In the genomic region with DNA sequence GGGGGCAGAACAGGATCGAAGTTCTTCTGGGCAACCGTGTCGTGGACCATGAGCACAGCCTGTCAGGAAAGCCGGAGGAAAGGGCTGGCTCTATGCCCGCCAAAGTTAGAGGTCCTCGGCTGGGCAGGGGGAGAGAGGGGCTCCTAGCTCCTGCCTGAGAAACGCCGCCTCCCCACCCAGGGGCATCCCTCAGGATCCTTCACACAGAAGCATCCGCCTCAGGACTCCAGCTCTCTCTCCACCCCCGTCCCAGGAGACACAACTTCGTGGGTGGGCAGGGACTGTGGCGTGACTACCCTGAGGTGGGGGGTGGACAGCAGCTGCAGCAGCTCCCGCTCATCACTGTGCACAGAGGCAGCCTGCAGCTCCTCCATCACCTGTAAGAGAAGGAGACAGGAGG, we compare ENCODE assay signal across 21 mouse cellular contexts. TPM values are rescaled to one million over a fixed set of nuclear protein-coding genes. Genes with fewer than 3 reads are reported as not detected.
A peak's percentile ranks its signal among the peaks of the same experiment; 100 is the strongest.
DNase-seq lines count a peak whose midpoint lies in the region; ATAC-seq and TF ChIP-seq lines count a peak whose summit lies in the region.
"Had no signal": no experiment of that assay in that cellular context is flagged by ENCODE, and none has a peak within 500 bp of the region (broad histone marks: within the 10 kb centered on the region; RNA-seq: fewer than 3 reads in every experiment).

No protein-coding gene starts in this region.

- H3K4me3 ChIP-seq in hindbrain, embryonic 13.5 days, result no peak overlapping the region
- no peak overlapping the region for H3K4me3 ChIP-seq in hindbrain, embryonic 11.5 days (ENCODE audit: low read depth, low read length)
- no peak overlapping the region for H3K4me3 ChIP-seq in neural tube, embryonic 12.5 days
- peak overlapping the region; percentile 6; the same call in 1 of the 2 replicates for H3K4me3 ChIP-seq in olfactory bulb, adult 2 months (ENCODE audit: insufficient read depth, low read depth, low read length)
- H3K4me3 ChIP-seq: hindbrain, embryonic 10.5 days had no signal

- peak overlapping the region; percentile 16; the same call in 1 of the 2 replicates for H3K9ac ChIP-seq in hindbrain, embryonic 13.5 days
- H3K9ac ChIP-seq in hindbrain, embryonic 11.5 days (ENCODE audit: low read depth, low read length), result no peak overlapping the region
- H3K9ac ChIP-seq in neural tube, embryonic 12.5 days, result no peak overlapping the region

- peak; percentile 67 for DNase-seq in cerebellum, adult 9-11 months
- no peak for DNase-seq in cerebellum, adult 11-12 months
- no peak for DNase-seq in hindbrain, embryonic 11.5 days (ENCODE audit: low spot score)
- no peak for DNase-seq in neural tube, embryonic 10.5 days (ENCODE audit: extremely low spot score, low spot score)
- DNase-seq in spleen, postnatal 36 days (ENCODE audit: low spot score in 2 of 2), result no peak
- DNase-seq: adrenal gland, adult 2 months; heart, adult 11 months; kidney, adult 8-10 months; kidney, postnatal 36 days; lung, adult 18-20 months; lung, postnatal 36 days; retina, postnatal 1 day; thymus, postnatal 25 days had no signal

- no peaks in the 10 kb centered on the region for H3K27me3 ChIP-seq in hindbrain, embryonic 13.5 days
- no peaks in the 10 kb centered on the region; the same call in 1 of the 2 replicates for H3K27me3 ChIP-seq in hindbrain, embryonic 11.5 days (ENCODE audit: control insufficient read depth, insufficient read depth, low read length)
- 0 out of 2 replicates have a peak, but pooled peaks cover 4% of the 10 kb centered on the region for H3K27me3 ChIP-seq in neural tube, embryonic 12.5 days (replicated peaks)

- peaks cover 21% of the 10 kb centered on the region for H3K36me3 ChIP-seq in hindbrain, embryonic 13.5 days
- 0 out of 2 replicates have a peak, but pooled peaks cover 2% of the 10 kb centered on the region for H3K36me3 ChIP-seq in hindbrain, embryonic 11.5 days (ENCODE audit: control insufficient read depth, insufficient read depth, low read length)
- H3K36me3 ChIP-seq in neural tube, embryonic 12.5 days, result peaks cover 32% of the 10 kb centered on the region

- TF ChIP-seq CTCF in olfactory bulb, adult 2 months (IDR thresholded peaks at IDR 0.05; ENCODE audit: insufficient read depth, low read depth, low read length), result no peak

- no peaks in the 10 kb centered on the region for H3K9me3 ChIP-seq in hindbrain, embryonic 13.5 days
- H3K9me3 ChIP-seq in hindbrain, embryonic 11.5 days (ENCODE audit: control insufficient read depth, low read length), result no peaks in the 10 kb centered on the region
- H3K9me3 ChIP-seq in neural tube, embryonic 12.5 days, result no peaks in the 10 kb centered on the region
- H3K9me3 ChIP-seq: hindbrain, embryonic 10.5 days had no signal

- H3K27ac ChIP-seq in hindbrain, embryonic 13.5 days, result no peak overlapping the region
- no peak overlapping the region for H3K27ac ChIP-seq in hindbrain, embryonic 11.5 days (ENCODE audit: low read depth, low read length)
- no peak overlapping the region for H3K27ac ChIP-seq in neural tube, embryonic 12.5 days
- peak overlapping the region; percentile 8; the same call in 1 of the 2 replicates for H3K27ac ChIP-seq in olfactory bulb, adult 2 months (ENCODE audit: insufficient read depth, low read depth, low read length)
- H3K27ac ChIP-seq: hindbrain, embryonic 10.5 days had no signal

- WGBS in hindbrain, embryonic 13.5 days, result 70% methylated on average over 13 of the region's 13 CpGs
- WGBS in hindbrain, embryonic 11.5 days, result 86% methylated on average over 13 of the region's 13 CpGs
- 75% methylated on average over 13 of the region's 13 CpGs for WGBS in neural tube, embryonic 12.5 days
- 60% methylated on average over 13 of the region's 13 CpGs for WGBS in olfactory bulb, adult 2 months

- no peak for TF ChIP-seq POLR2A in olfactory bulb, adult 2 months (IDR thresholded peaks at IDR 0.05; ENCODE audit: insufficient read depth, low read depth, low read length)

- ATAC-seq in hindbrain, embryonic 13.5 days (ENCODE audit: low FRiP score), result no peak
- ATAC-seq in hindbrain, embryonic 11.5 days (ENCODE audit: low FRiP score), result no peak
- ATAC-seq in neural tube, embryonic 12.5 days (ENCODE audit: low FRiP score, low read depth), result no peak
- ATAC-seq: inflammation-experienced regulatory T-cells, adult 6 months had no signal

- H3K4me2 ChIP-seq in hindbrain, embryonic 13.5 days, result no peak overlapping the region
- H3K4me2 ChIP-seq in hindbrain, embryonic 11.5 days (replicated peaks; ENCODE audit: low read depth, low read length), result no peak overlapping the region
- 0 out of 2 replicates have a peak overlapping the region, but pooled peaks have one; percentile 16 for H3K4me2 ChIP-seq in neural tube, embryonic 12.5 days (replicated peaks)

- peaks cover 50% of the 10 kb centered on the region for H3K4me1 ChIP-seq in hindbrain, embryonic 13.5 days (replicated peaks)
- peaks cover 11% of the 10 kb centered on the region for H3K4me1 ChIP-seq in hindbrain, embryonic 11.5 days (replicated peaks; ENCODE audit: control insufficient read depth, insufficient read depth, low read length)
- peaks cover 45% of the 10 kb centered on the region for H3K4me1 ChIP-seq in neural tube, embryonic 12.5 days
- peaks cover 30% of the 10 kb centered on the region for H3K4me1 ChIP-seq in olfactory bulb, adult 2 months (ENCODE audit: control insufficient read depth, insufficient read depth, low read length)

RNA-seq across cellular contexts. Expression of a gene that starts 4.9 kb away (rescaled TPM):
- polyA plus RNA-seq in hindbrain, embryonic 13.5 days (2015; fragmentation: Nextera tagmentation; extraction: Ambion mirVana), result 43.5 and 45.9 TPM in 2 replicates
- polyA plus RNA-seq in hindbrain, embryonic 11.5 days (2014; fragmentation: Nextera tagmentation; extraction: Ambion mirVana), result 23.3 and 26.5 TPM in 2 replicates
- polyA plus RNA-seq in neural tube, embryonic 12.5 days (2016; fragmentation: Nextera tagmentation; extraction: Ambion mirVana), result 45.2 and 47.2 TPM in 2 replicates
- polyA plus RNA-seq in olfactory bulb, adult 2 months (2012; ENCODE audit: insufficient read depth, insufficient read length, low replicate concordance, missing spikeins), result not detected in 2 replicates

RNA-seq across cellular contexts. Expression of a gene that starts 17.9 kb away (rescaled TPM):
- 0.38 and 0.53 TPM in 2 replicates for polyA plus RNA-seq in hindbrain, embryonic 13.5 days (2015; fragmentation: Nextera tagmentation; extraction: Ambion mirVana)
- 0.09 and 0.13 TPM in 2 replicates for polyA plus RNA-seq in hindbrain, embryonic 11.5 days (2014; fragmentation: Nextera tagmentation; extraction: Ambion mirVana)
- 0.46 and 0.49 TPM in 2 replicates for polyA plus RNA-seq in neural tube, embryonic 12.5 days (2016; fragmentation: Nextera tagmentation; extraction: Ambion mirVana)
- polyA plus RNA-seq in olfactory bulb, adult 2 months (2012; ENCODE audit: insufficient read depth, insufficient read length, low replicate concordance, missing spikeins), result not detected in 2 replicates

RNA-seq across cellular contexts. Expression of a gene that starts 36.6 kb away (rescaled TPM):
- 15.4 and 16.0 TPM in 2 replicates for polyA plus RNA-seq in hindbrain, embryonic 13.5 days (2015; fragmentation: Nextera tagmentation; extraction: Ambion mirVana)
- polyA plus RNA-seq in hindbrain, embryonic 11.5 days (2014; fragmentation: Nextera tagmentation; extraction: Ambion mirVana), result 11.4 and 12.1 TPM in 2 replicates
- polyA plus RNA-seq in neural tube, embryonic 12.5 days (2016; fragmentation: Nextera tagmentation; extraction: Ambion mirVana), result 13.0 and 15.6 TPM in 2 replicates
- polyA plus RNA-seq in olfactory bulb, adult 2 months (2012; ENCODE audit: insufficient read depth, insufficient read length, low replicate concordance, missing spikeins), result not detected in 2 replicates

RNA-seq across cellular contexts. Expression of a gene that starts 39.3 kb away (rescaled TPM):
- polyA plus RNA-seq in hindbrain, embryonic 13.5 days (2015; fragmentation: Nextera tagmentation; extraction: Ambion mirVana), result not detected in 2 replicates
- not detected in 2 replicates for polyA plus RNA-seq in hindbrain, embryonic 11.5 days (2014; fragmentation: Nextera tagmentation; extraction: Ambion mirVana)
- polyA plus RNA-seq in neural tube, embryonic 12.5 days (2016; fragmentation: Nextera tagmentation; extraction: Ambion mirVana), result not detected in 2 replicates
- polyA plus RNA-seq in olfactory bulb, adult 2 months (2012; ENCODE audit: insufficient read depth, insufficient read length, low replicate concordance, missing spikeins), result not detected in 2 replicates
- polyA plus RNA-seq: adrenal gland, adult 2 months; forebrain, embryonic 11.5 days; heart, embryonic 14.5 days; hindbrain, embryonic 10.5 days; inflammation-experienced regulatory T-cells, adult 6 months; liver, adult 2 months had no signal

RNA-seq across cellular contexts. Expression of a gene that starts 56.6 kb away (rescaled TPM):
- 0.42 TPM in 1 of 2 replicates, not detected in the other for polyA plus RNA-seq in hindbrain, embryonic 13.5 days (2015; fragmentation: Nextera tagmentation; extraction: Ambion mirVana)
- polyA plus RNA-seq in hindbrain, embryonic 11.5 days (2014; fragmentation: Nextera tagmentation; extraction: Ambion mirVana), result 0.11 and 0.31 TPM in 2 replicates
- 0.20 and 0.22 TPM in 2 replicates for polyA plus RNA-seq in neural tube, embryonic 12.5 days (2016; fragmentation: Nextera tagmentation; extraction: Ambion mirVana)
- not detected in 2 replicates for polyA plus RNA-seq in olfactory bulb, adult 2 months (2012; ENCODE audit: insufficient read depth, insufficient read length, low replicate concordance, missing spikeins)
- polyA plus RNA-seq: forebrain, embryonic 11.5 days; inflammation-experienced regulatory T-cells, adult 6 months had no signal

Comparison
In these comparisons a context has a peak if more than half of its experiments do, and no peak if none do; other contexts are left out.
1. RNA of a gene that starts 17.9 kb away (polyA plus RNA-seq): not detected in olfactory bulb, adult 2 months; 0.46 to 0.49 TPM in neural tube, embryonic 12.5 days, 0.38 to 0.53 TPM in hindbrain, embryonic 13.5 days and 0.09 to 0.13 TPM in hindbrain, embryonic 11.5 days; every median in the first group is over 10 times any median in the second.